Mouse (Mus musculus) liver, adult 2 months (tissue): ENCODE data around the gene Tex19.1. TPM values are rescaled to one million over a fixed set of nuclear protein-coding genes. Genes with fewer than 3 reads are reported as not detected.

Experiments
- DNase-seq: peaks from one replicate; pipeline ENCODE4 v3.0.0-alpha.2; 2011; ENCODE audit warnings: low read depth, low spot score; ENCODE audit errors: extremely low read depth
- H3K27ac ChIP-seq: fragments of 200-500 bp; replicated peaks from 2 replicates; pipeline ENCODE4 v1.5.1; 2012; ENCODE audit warnings: low read depth, mild to moderate bottlenecking, control low read depth, inconsistent platforms, low read length; ENCODE audit not compliant: insufficient read depth
- H3K27me3 ChIP-seq: fragments of 200-500 bp; 2 replicates; pipeline ENCODE4 v1.6.1; 2012; ENCODE audit warnings: mild to moderate bottlenecking, moderate library complexity, low read length, inconsistent platforms; ENCODE audit not compliant: control insufficient read depth, insufficient read depth
- H3K36me3 ChIP-seq: fragments of 200-500 bp; 2 replicates; pipeline ENCODE4 v1.6.1; 2012; ENCODE audit warnings: low read length, inconsistent platforms; ENCODE audit not compliant: control insufficient read depth, insufficient read depth
- H3K4me1 ChIP-seq: fragments of 200-500 bp; 2 replicates; pipeline ENCODE4 v1.6.1; 2011; ENCODE audit warnings: low read length; ENCODE audit not compliant: control insufficient read depth, insufficient read depth
- H3K4me3 ChIP-seq: fragments of 200-500 bp; 2 replicates; pipeline ENCODE4 v1.5.1; 2011; ENCODE audit warnings: low read depth, mild to moderate bottlenecking, control low read depth, low read length, moderate library complexity; ENCODE audit not compliant: insufficient read depth
- H3K79me2 ChIP-seq: fragments of 200-500 bp; 2 replicates; pipeline ENCODE4 v1.6.1; 2012; ENCODE audit warnings: inconsistent platforms, mild to moderate bottlenecking, low read length, moderate library complexity; ENCODE audit not compliant: control insufficient read depth, insufficient read depth
- H3K9ac ChIP-seq: fragments of 200-500 bp; 2 replicates; pipeline ENCODE4 v1.6.1; 2012; ENCODE audit warnings: low read depth, mild to moderate bottlenecking, control low read depth, inconsistent platforms, low read length
- CTCF ChIP-seq: fragments of 200-500 bp; IDR thresholded peaks from 2 replicates; pipeline ENCODE4 v1.5.1; 2011; ENCODE audit warnings: low read depth, low read length, control low read depth
- POLR2A ChIP-seq: fragments of 200-500 bp; IDR thresholded peaks from 2 replicates; pipeline ENCODE4 v1.6.1; 2011; ENCODE audit warnings: low read length, control low read depth; ENCODE audit not compliant: insufficient read depth; ENCODE audit errors: extremely low read depth
- WGBS: fragments of 180-500 bp; shearing (Covaris S2); methylation state at CpG from one replicate; pipeline ENCODE4 v1.1.7; 2018; 5-methylcytosine and 5-hydroxymethylcytosine counted together
- polyA plus RNA-seq: library from polyadenylated mRNA; depleted of rRNA; stranded (reverse); fragments of >200 nt; gene quantifications from 2 replicates; pipeline ENCODE4 v1.2.3, GENCODE M21; 2012
- total RNA-seq: library from RNA; depleted of rRNA; stranded (reverse); fragments of >200 nt; gene quantifications from 2 replicates; pipeline ENCODE4 v1.2.3, GENCODE M21; 2014

The Tex19.1 gene
- total and polyA plus RNA-seq, 2 experiments = not detected

GRCm38 (mm10) chr11:121154203-121154602 lies 8.3 kb downstream of the Tex19.1 start:
- Histone ChIP-seq H3K4me3 (no peak overlapping the region), H3K36me3 (no peaks in the 10 kb centered on the region), H3K9ac (no peak overlapping the region), H3K27me3 (no peaks in the 10 kb centered on the region; the same call in 1 of the 2 replicates), H3K79me2 (no peaks in the 10 kb centered on the region), H3K4me1 (peaks cover 8% of the 10 kb centered on the region), H3K27ac (no peak overlapping the region)
- DNase-seq = no peak
- TF ChIP-seq POLR2A = no peak
- no peak for TF ChIP-seq CTCF
- WGBS = 75% methylated on average over 4 of the region's 4 CpGs

- no peak overlapping the region for H3K4me3 ChIP-seq
- peaks cover 8% of the 10 kb centered on the region for H3K4me1 ChIP-seq
- TF ChIP-seq POLR2A (no peak), CTCF (no peak)
- no peaks in the 10 kb centered on the region; the same call in 1 of the 2 replicates for H3K27me3 ChIP-seq
- no peaks in the 10 kb centered on the region for H3K79me2 ChIP-seq
- no peak overlapping the region for H3K27ac ChIP-seq
- 6% methylated on average over 45 of the region's 45 CpGs for WGBS
- no peak for DNase-seq
- no peaks in the 10 kb centered on the region for H3K36me3 ChIP-seq
- no peak overlapping the region for H3K9ac ChIP-seq
These were observed 10.5 kb downstream of the Tex19.1 start for GRCm38 (mm10) chr11:121156411-121156891.

- no peak for TF ChIP-seq CTCF
- no peak for TF ChIP-seq POLR2A
- Histone ChIP-seq H3K27me3 (no peaks in the 10 kb centered on the region; the same call in 1 of the 2 replicates), H3K4me1 (peaks cover 8% of the 10 kb centered on the region), H3K79me2 (no peaks in the 10 kb centered on the region), H3K27ac (no peak within 1 kb of the TSS), H3K4me3 (no peak within 1 kb of the TSS), H3K36me3 (no peaks in the 10 kb centered on the region), H3K9ac (no peak within 1 kb of the TSS)
- 94% methylated on average over 5 of the region's 5 CpGs for WGBS
- no peak for DNase-seq
These were observed 14.0 kb downstream of the Tex19.1 start, which contains the start of gene Uts2r for GRCm38 (mm10) chr11:121159971-121160370. TSS of gene Uts2r (plus strand) at chr11:121160271.

GRCm38 (mm10) chr11:121160636-121161346 lies 14.8 kb downstream of the Tex19.1 start:
- TF ChIP-seq POLR2A (no peak), CTCF (no peak)
- WGBS = 96% methylated on average over 26 of the region's 26 CpGs
- H3K27ac ChIP-seq = no peak overlapping the region
- H3K79me2 ChIP-seq = no peaks in the 10 kb centered on the region
- no peaks in the 10 kb centered on the region for H3K36me3 ChIP-seq
- H3K9ac ChIP-seq = no peak overlapping the region
- peaks cover 5% of the 10 kb centered on the region; the same call in 1 of the 2 replicates for H3K4me1 ChIP-seq
- H3K27me3 ChIP-seq = no peaks in the 10 kb centered on the region; the same call in 1 of the 2 replicates
- no peak overlapping the region for H3K4me3 ChIP-seq
- no peak for DNase-seq

- no peak overlapping the region for H3K9ac ChIP-seq
- no peaks in the 10 kb centered on the region for H3K4me1 ChIP-seq
- no peaks in the 10 kb centered on the region for H3K36me3 ChIP-seq
- WGBS = 86% methylated on average over 4 of the region's 4 CpGs
- TF ChIP-seq CTCF = no peak
- no peak for TF ChIP-seq POLR2A
- DNase-seq = no peak
- H3K79me2 ChIP-seq = no peaks in the 10 kb centered on the region
- no peak overlapping the region for H3K27ac ChIP-seq
- H3K4me3 ChIP-seq = no peak overlapping the region
- no peaks in the 10 kb centered on the region for H3K27me3 ChIP-seq
These were observed 17.8 kb downstream of the Tex19.1 start for GRCm38 (mm10) chr11:121163751-121164150.

- Histone ChIP-seq H3K4me1 (no peaks in the 10 kb centered on the region), H3K27me3 (no peaks in the 10 kb centered on the region), H3K79me2 (no peaks in the 10 kb centered on the region), H3K36me3 (no peaks in the 10 kb centered on the region), H3K4me3 (no peak overlapping the region), H3K9ac (no peak overlapping the region), H3K27ac (no peak overlapping the region)
- TF ChIP-seq POLR2A = no peak
- no peak for TF ChIP-seq CTCF
- 92% methylated on average over 5 of the region's 5 CpGs for WGBS
- no peak for DNase-seq
These were observed 27.3 kb downstream of the Tex19.1 start for GRCm38 (mm10) chr11:121173203-121173602.
